Mouse (Mus musculus): ENCODE data around the gene Slc38a1. TPM values are rescaled to one million over a fixed set of nuclear protein-coding genes. Genes with fewer than 3 reads are reported as not detected.

Gene Slc38a1
- total and polyA plus RNA-seq, 3 experiments = 22.5 to 79.0 (median 39.4) TPM

DNA sequence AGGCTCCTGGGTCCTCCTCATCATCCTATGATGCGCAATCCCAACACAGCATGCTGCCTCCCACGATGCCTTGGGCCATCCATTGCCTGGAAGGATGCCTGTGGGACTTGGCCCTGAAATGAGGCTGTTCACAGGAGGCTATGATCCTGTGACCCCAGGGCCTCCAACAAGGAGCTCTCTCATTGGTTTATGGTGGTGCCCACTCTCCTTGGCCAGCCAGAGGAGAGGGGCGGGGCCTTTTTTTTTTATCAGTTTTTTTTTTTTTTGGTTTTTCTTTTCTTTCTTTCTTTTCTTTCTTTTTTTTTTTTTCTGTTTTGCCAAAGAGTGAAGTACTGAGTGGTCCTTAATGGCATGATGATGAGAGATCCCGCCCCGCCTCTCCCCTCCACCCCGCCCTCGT, 106.3 kb downstream of the Slc38a1 start:
- H3K27ac ChIP-seq (ENCODE audit: insufficient read depth, low read depth) = no peak overlapping the region
- in situ Hi-C loops (cut with MboI; ENCODE audit: low pct_ligation_motif_present, low pct_unique_long_range_greater_than_20kb, low sequenced_read_pairs) = loop anchor here (25.0 kb wide), 1 partner anchor 601 kb away; no protein-coding TSS in a partner anchor

DNA sequence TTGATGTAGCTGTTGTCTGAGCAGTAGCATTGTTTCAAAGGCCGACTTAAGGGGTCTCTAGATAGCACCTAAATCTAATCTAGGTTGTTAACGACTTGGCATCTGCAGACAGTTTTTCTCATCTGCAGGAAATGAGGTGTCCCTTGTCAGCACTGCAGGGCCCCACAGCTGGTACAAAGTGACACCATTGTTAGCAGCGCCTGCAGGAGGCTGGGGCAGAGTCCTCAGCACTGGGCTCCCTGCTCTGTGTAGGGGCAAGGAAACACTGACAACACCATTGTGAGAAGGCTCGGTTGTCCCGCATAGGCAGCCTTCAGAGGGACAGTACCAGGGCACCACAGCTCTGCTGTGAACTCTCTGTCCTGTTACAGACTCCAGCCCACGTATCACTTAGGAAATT, 115.0 kb downstream of the Slc38a1 start:
- H3K9ac ChIP-seq (ENCODE audit: insufficient read depth, low read depth) = no peak overlapping the region
- no peak for DNase-seq (ENCODE audit: extremely low read depth)
- no peaks in the 10 kb centered on the region for H3K9me3 ChIP-seq (replicated peaks; ENCODE audit: low read length)
- TF ChIP-seq ZMIZ1 (IDR thresholded peaks at IDR 0.05; ENCODE audit: low read depth, low read length) (no peak), RCOR1 (conservative IDR thresholded peaks at IDR 0.05; ENCODE audit: low read depth, low read length) (no peak), USF2 (conservative IDR thresholded peaks at IDR 0.05; ENCODE audit: low read depth, low read length) (no peak), MAFK (IDR thresholded peaks at IDR 0.05; ENCODE audit: insufficient replicate concordance, low read length) (no peak), POLR2AphosphoS2 (IDR thresholded peaks at IDR 0.05; ENCODE audit: low read depth, low read length) (no peak), MYC (IDR thresholded peaks at IDR 0.05; ENCODE audit: low read depth, low read length) (no peak), PAX5 (IDR thresholded peaks at IDR 0.05; ENCODE audit: low read length) (no peak), NRF1 (IDR thresholded peaks at IDR 0.05; ENCODE audit: low read depth, low read length) (no peak), MEF2A (IDR thresholded peaks at IDR 0.05; ENCODE audit: borderline replicate concordance, low read depth, low read length) (no peak), E2F4 (IDR thresholded peaks at IDR 0.05; ENCODE audit: insufficient replicate concordance, low read depth, low read length) (no peak), JUND (conservative IDR thresholded peaks at IDR 0.05; ENCODE audit: low read depth, low read length) (no peak), CTCF (conservative IDR thresholded peaks at IDR 0.05 in 1 of 2, IDR thresholded peaks at IDR 0.05 in 1 of 2; ENCODE audit: low read depth in 2 of 2, low read length in 2 of 2) (no peak), CHD1 (IDR thresholded peaks at IDR 0.05; ENCODE audit: low read depth, low read length) (no peak), EP300 (IDR thresholded peaks at IDR 0.05; ENCODE audit: low read length) (no peak), ZKSCAN1 (IDR thresholded peaks at IDR 0.05; ENCODE audit: borderline replicate concordance, low read depth, low read length) (no peak), MAX (IDR thresholded peaks at IDR 0.05; ENCODE audit: low read length) (no peak), MXI1 (IDR thresholded peaks at IDR 0.05; ENCODE audit: low read depth, low read length) (no peak), ETS1 (conservative IDR thresholded peaks at IDR 0.05; ENCODE audit: low read depth, low read length) (no peak), IRF4 (IDR thresholded peaks at IDR 0.05; ENCODE audit: low read depth, low read length) (no peak)
- no peaks in the 10 kb centered on the region for H3K79me2 ChIP-seq (replicated peaks; ENCODE audit: control insufficient read depth, extremely low read depth, insufficient read depth, poor library complexity, severe bottlenecking)
- H3K27ac ChIP-seq (ENCODE audit: insufficient read depth, low read depth) = no peak overlapping the region
- in situ Hi-C loops (cut with MboI; ENCODE audit: low pct_ligation_motif_present, low pct_unique_long_range_greater_than_20kb, low sequenced_read_pairs) (loop anchor here (10.0 to 25.0 kb wide), 2 partner anchors 417 to 610 kb away; no protein-coding TSS in a partner anchor), dilution Hi-C loops (cut with MboI; ENCODE audit: extremely low pct_ligation_motif_present, extremely low pct_unique_long_range_greater_than_20kb, low sequenced_read_pairs) (no loop called here)
- no peaks in the 10 kb centered on the region for H3K36me3 ChIP-seq (replicated peaks in 1 of 2; ENCODE audit: control insufficient read depth in 1 of 2, insufficient read depth in 1 of 2, low read length in 1 of 2)
- no peak overlapping the region for H3K4me3 ChIP-seq (replicated peaks in 1 of 3; ENCODE audit: low read depth in 2 of 3, low read length in 2 of 3, poor library complexity in 1 of 3)
- 0 out of 4 replicates have a peak, but pooled peaks cover 0 to 3% of the 10 kb centered on the region in 2 experiments for H3K4me1 ChIP-seq (ENCODE audit: control insufficient read depth in 1 of 2, insufficient read depth in 2 of 2)
- H3K27me3 ChIP-seq (replicated peaks) = no peaks in the 10 kb centered on the region
- H3K4me2 ChIP-seq (ENCODE audit: insufficient read depth, low read depth, poor library complexity, severe bottlenecking) = no peak overlapping the region

More for the DNA sequence above, 106.3 kb downstream of the Slc38a1 start:
- Histone ChIP-seq H3K36me3 (replicated peaks in 1 of 2; ENCODE audit: control insufficient read depth in 1 of 2, insufficient read depth in 1 of 2, low read length in 1 of 2) (no peaks in the 10 kb centered on the region), H3K4me3 (replicated peaks in 1 of 3; ENCODE audit: low read depth in 2 of 3, low read length in 2 of 3, poor library complexity in 1 of 3) (peak overlapping the region in 1 of 3 experiments; percentile 26), H3K9me3 (replicated peaks; ENCODE audit: low read length) (no peaks in the 10 kb centered on the region), H3K4me1 (ENCODE audit: control insufficient read depth in 1 of 2, insufficient read depth in 2 of 2) (no peaks in the 10 kb centered on the region), H3K9ac (ENCODE audit: insufficient read depth, low read depth) (peak overlapping the region; percentile 8; the same call in 1 of the 2 replicates), H3K27me3 (replicated peaks) (no peaks in the 10 kb centered on the region), H3K79me2 (replicated peaks; ENCODE audit: control insufficient read depth, extremely low read depth, insufficient read depth, poor library complexity, severe bottlenecking) (no peaks in the 10 kb centered on the region), H3K4me2 (ENCODE audit: insufficient read depth, low read depth, poor library complexity, severe bottlenecking) (no peak overlapping the region)
- dilution Hi-C loops (cut with MboI; ENCODE audit: extremely low pct_ligation_motif_present, extremely low pct_unique_long_range_greater_than_20kb, low sequenced_read_pairs) = no loop called here
- TF ChIP-seq ZNF384 (IDR thresholded peaks at IDR 0.05; ENCODE audit: low read depth, low read length) (peak; percentile 86), POLR2A (IDR thresholded peaks at IDR 0.05; ENCODE audit: low read depth, low read length) (0 out of 2 replicates have a peak, but pooled peaks have one; percentile 37), SIN3A (IDR thresholded peaks at IDR 0.05; ENCODE audit: low read length) (no peak), HCFC1 (IDR thresholded peaks at IDR 0.05; ENCODE audit: low read depth, low read length) (peak; percentile 38)
- peak; percentile 30 for DNase-seq (ENCODE audit: extremely low read depth)

Data from CH12.LX (cell line).